Mouse (Mus musculus): ENCODE data around the gene Fcho1. TPM values are rescaled to one million over a fixed set of nuclear protein-coding genes. Genes with fewer than 3 reads are reported as not detected.
A peak's percentile ranks its signal among the peaks of the same experiment; 100 is the strongest.
"Not testable (repeated sequence)": the region's sequence is repeated elsewhere in the genome, so short reads cannot be mapped to it uniquely, and the experiment has no call there.

Gene Fcho1
- 6.1 and 7.0 TPM in 2 replicates for polyA plus RNA-seq (2015; fragmentation: Nextera tagmentation; extraction: Ambion mirVana)

GRCm38 (mm10) chr8:71725122-71725924, at the start of gene Fcho1:
Gene Fcho1, minus strand, starts transcription at chr8:71725716.
- no peak within 1 kb of the TSS for H3K27ac ChIP-seq (ENCODE audit: low read length)
- no peaks in the 10 kb centered on the region; the same call in 1 of the 2 replicates for H3K27me3 ChIP-seq (ENCODE audit: control insufficient read depth, insufficient read depth, low read length)
- H3K36me3 ChIP-seq (ENCODE audit: control insufficient read depth, insufficient read depth, low read length), result no peaks in the 10 kb centered on the region
- peak within 1 kb of the TSS; percentile 89 for H3K4me2 ChIP-seq (ENCODE audit: low read depth, low read length)
- peak within 1 kb of the TSS; percentile 63 for H3K4me3 ChIP-seq (replicated peaks; ENCODE audit: low read length)
- peaks cover 14% of the 10 kb centered on the region for H3K4me1 ChIP-seq (ENCODE audit: control insufficient read depth, insufficient read depth, low read length)
- peak; percentile 82 for ATAC-seq (ENCODE audit: insufficient read depth, low FRiP score)
- WGBS, result under 1% methylated on average over 54 of the region's 54 CpGs
- H3K9me3 ChIP-seq (replicated peaks; ENCODE audit: control insufficient read depth, low read length), result no peaks in the 10 kb centered on the region
- H3K9ac ChIP-seq (ENCODE audit: low read length), result peak within 1 kb of the TSS; percentile 74

DNA sequence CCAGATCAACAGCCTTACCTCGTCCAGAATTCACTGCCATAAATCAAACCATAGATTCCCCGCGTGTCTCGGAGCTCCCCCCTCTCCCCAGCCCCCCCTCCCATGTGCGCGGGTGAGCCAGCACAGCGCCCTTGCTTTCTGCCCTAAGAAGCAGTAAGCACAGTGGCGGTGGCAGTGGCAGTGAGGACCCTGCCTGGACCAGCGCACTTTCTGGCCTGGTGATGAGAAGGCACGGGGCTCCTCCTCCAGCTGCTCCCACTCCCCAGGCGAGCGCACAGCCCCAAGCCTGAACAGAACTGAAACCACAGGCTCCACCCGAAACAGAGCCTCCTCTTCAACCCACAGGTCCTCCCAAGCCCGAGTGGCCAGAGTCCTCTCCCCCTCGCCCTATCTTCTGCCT, 45.8 kb upstream of the Fcho1 start:
- Histone ChIP-seq H3K4me1 (ENCODE audit: control insufficient read depth, insufficient read depth, low read length) (no peaks in the 10 kb centered on the region), H3K27me3 (ENCODE audit: control insufficient read depth, insufficient read depth, low read length) (no peaks in the 10 kb centered on the region), H3K27ac (ENCODE audit: low read length) (no peak overlapping the region), H3K4me3 (replicated peaks; ENCODE audit: low read length) (no peak overlapping the region), H3K9me3 (replicated peaks; ENCODE audit: control insufficient read depth, low read length) (peaks cover 10% of the 10 kb centered on the region; the same call in 1 of the 2 replicates), H3K9ac (ENCODE audit: low read length) (no peak overlapping the region), H3K36me3 (ENCODE audit: control insufficient read depth, insufficient read depth, low read length) (no peaks in the 10 kb centered on the region), H3K4me2 (ENCODE audit: low read depth, low read length) (no peak overlapping the region)
- ATAC-seq (ENCODE audit: insufficient read depth, low FRiP score), result no peak
- 90% methylated on average over 15 of the region's 15 CpGs for WGBS

- H3K27me3 ChIP-seq (ENCODE audit: control insufficient read depth, insufficient read depth, low read length), result no peaks in the 10 kb centered on the region
- no peak for ATAC-seq (ENCODE audit: insufficient read depth, low FRiP score)
- no peak overlapping the region for H3K4me2 ChIP-seq (ENCODE audit: low read depth, low read length)
- no peaks in the 10 kb centered on the region for H3K9me3 ChIP-seq (replicated peaks; ENCODE audit: control insufficient read depth, low read length)
- H3K9ac ChIP-seq (ENCODE audit: low read length), result no peak overlapping the region
- no peaks in the 10 kb centered on the region for H3K4me1 ChIP-seq (ENCODE audit: control insufficient read depth, insufficient read depth, low read length)
- no peak overlapping the region for H3K4me3 ChIP-seq (replicated peaks; ENCODE audit: low read length)
- no peaks in the 10 kb centered on the region for H3K36me3 ChIP-seq (ENCODE audit: control insufficient read depth, insufficient read depth, low read length)
- H3K27ac ChIP-seq (ENCODE audit: low read length), result no peak overlapping the region
- WGBS, result 89% methylated on average over 3 of the region's 3 CpGs
These were observed 33.3 kb upstream of the Fcho1 start for GRCm38 (mm10) chr8:71758816-71759215.

- not testable (repeated sequence) for H3K27me3 ChIP-seq (ENCODE audit: control insufficient read depth, insufficient read depth, low read length); H3K4me3 ChIP-seq (replicated peaks; ENCODE audit: low read length); H3K9me3 ChIP-seq (replicated peaks; ENCODE audit: control insufficient read depth, low read length); H3K4me1 ChIP-seq (ENCODE audit: control insufficient read depth, insufficient read depth, low read length); H3K9ac ChIP-seq (ENCODE audit: low read length); H3K36me3 ChIP-seq (ENCODE audit: control insufficient read depth, insufficient read depth, low read length); H3K27ac ChIP-seq (ENCODE audit: low read length); ATAC-seq (ENCODE audit: insufficient read depth, low FRiP score); H3K4me2 ChIP-seq (ENCODE audit: low read depth, low read length)
- WGBS, result 51% methylated on average over 7 of the region's 7 CpGs
These were observed 27.5 kb upstream of the Fcho1 start for GRCm38 (mm10) chr8:71752881-71753552.

DNA sequence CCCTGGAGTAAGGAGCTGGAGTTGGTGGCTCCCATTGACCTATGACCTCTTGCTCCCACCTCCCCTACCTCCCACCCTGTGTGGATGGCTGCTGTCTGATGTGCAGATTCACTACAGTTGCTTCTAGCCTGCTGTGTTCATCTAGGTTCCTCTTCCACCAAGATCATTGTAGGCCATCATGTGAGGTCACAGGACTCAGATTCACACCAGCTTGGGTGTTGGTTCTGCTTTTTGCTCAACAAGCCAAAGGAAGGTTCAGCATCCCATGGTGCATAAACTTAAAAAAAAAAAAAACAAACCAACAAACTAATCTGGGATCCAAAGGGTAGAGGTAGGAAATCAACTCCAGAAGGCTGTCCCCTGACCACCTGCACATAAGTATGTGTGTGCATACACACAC, 26.7 kb upstream of the Fcho1 start:
- not testable (repeated sequence) for H3K4me3 ChIP-seq (replicated peaks; ENCODE audit: low read length); H3K27ac ChIP-seq (ENCODE audit: low read length); H3K9ac ChIP-seq (ENCODE audit: low read length); H3K27me3 ChIP-seq (ENCODE audit: control insufficient read depth, insufficient read depth, low read length); H3K9me3 ChIP-seq (replicated peaks; ENCODE audit: control insufficient read depth, low read length); H3K4me1 ChIP-seq (ENCODE audit: control insufficient read depth, insufficient read depth, low read length); H3K4me2 ChIP-seq (ENCODE audit: low read depth, low read length); H3K36me3 ChIP-seq (ENCODE audit: control insufficient read depth, insufficient read depth, low read length); ATAC-seq (ENCODE audit: insufficient read depth, low FRiP score)

DNA sequence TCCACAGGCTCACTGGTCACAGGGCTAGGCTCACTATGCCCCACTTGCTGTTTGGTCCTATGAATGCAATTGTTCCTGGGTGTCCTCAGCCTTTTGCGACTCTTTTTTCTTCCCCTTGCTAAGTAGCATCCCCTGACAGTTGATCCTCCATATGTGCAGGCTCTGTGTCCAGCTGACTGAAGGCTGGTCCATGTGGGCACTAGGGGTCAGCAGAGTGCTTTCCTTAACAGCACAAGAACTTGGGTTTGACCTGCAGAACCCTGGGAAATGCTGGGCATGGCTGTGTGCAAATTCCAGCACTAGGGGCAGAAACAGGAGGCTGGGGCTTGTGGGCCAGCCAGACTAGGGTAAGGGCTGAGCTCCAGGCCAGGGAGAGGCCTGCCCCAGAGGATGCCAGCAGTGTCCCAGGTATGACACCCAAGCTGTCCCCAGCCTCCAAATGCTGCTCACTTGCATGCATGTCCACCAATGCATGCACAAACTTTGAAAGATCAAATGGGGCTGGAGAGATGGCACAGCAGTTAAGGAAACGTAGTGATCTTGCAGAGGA, 25.9 kb upstream of the Fcho1 start:
- H3K9ac ChIP-seq (ENCODE audit: low read length); H3K4me1 ChIP-seq (ENCODE audit: control insufficient read depth, insufficient read depth, low read length); H3K36me3 ChIP-seq (ENCODE audit: control insufficient read depth, insufficient read depth, low read length); ATAC-seq (ENCODE audit: insufficient read depth, low FRiP score); H3K9me3 ChIP-seq (replicated peaks; ENCODE audit: control insufficient read depth, low read length); H3K4me2 ChIP-seq (ENCODE audit: low read depth, low read length); H3K27me3 ChIP-seq (ENCODE audit: control insufficient read depth, insufficient read depth, low read length); H3K27ac ChIP-seq (ENCODE audit: low read length); H3K4me3 ChIP-seq (replicated peaks; ENCODE audit: low read length): not testable (repeated sequence)
- WGBS, result 51% methylated on average over 2 of the region's 2 CpGs

- not testable (repeated sequence) for H3K27ac ChIP-seq (ENCODE audit: low read length); H3K9ac ChIP-seq (ENCODE audit: low read length); H3K4me3 ChIP-seq (replicated peaks; ENCODE audit: low read length); H3K4me2 ChIP-seq (ENCODE audit: low read depth, low read length); H3K27me3 ChIP-seq (ENCODE audit: control insufficient read depth, insufficient read depth, low read length); H3K36me3 ChIP-seq (ENCODE audit: control insufficient read depth, insufficient read depth, low read length); H3K9me3 ChIP-seq (replicated peaks; ENCODE audit: control insufficient read depth, low read length); ATAC-seq (ENCODE audit: insufficient read depth, low FRiP score); H3K4me1 ChIP-seq (ENCODE audit: control insufficient read depth, insufficient read depth, low read length)
- 89% methylated on average over 6 of the region's 6 CpGs for WGBS
These were observed 24.0 kb upstream of the Fcho1 start for GRCm38 (mm10) chr8:71749321-71750075.

DNA sequence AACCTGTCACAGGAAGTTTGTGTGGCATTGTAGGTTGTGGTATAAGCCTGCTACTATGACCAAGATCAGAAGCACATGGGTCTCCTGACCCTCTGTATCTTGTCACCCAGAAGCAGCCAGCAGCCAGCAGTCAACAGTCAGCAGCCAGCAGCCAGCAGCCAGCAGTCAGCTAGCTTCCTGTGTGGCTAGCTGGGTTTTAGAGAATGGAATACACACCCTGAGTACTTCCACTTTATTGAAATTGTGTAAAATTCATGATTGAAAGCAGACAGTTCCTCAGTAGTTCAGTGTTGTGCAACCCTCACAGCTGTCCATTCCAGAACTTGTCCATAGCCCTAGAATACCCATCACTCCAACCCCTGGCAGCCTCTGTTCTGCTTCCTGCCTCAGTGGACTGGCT, 21.6 kb upstream of the Fcho1 start:
- H3K36me3 ChIP-seq (ENCODE audit: control insufficient read depth, insufficient read depth, low read length); H3K27ac ChIP-seq (ENCODE audit: low read length); H3K4me1 ChIP-seq (ENCODE audit: control insufficient read depth, insufficient read depth, low read length); H3K9ac ChIP-seq (ENCODE audit: low read length); H3K4me2 ChIP-seq (ENCODE audit: low read depth, low read length); H3K9me3 ChIP-seq (replicated peaks; ENCODE audit: control insufficient read depth, low read length); H3K27me3 ChIP-seq (ENCODE audit: control insufficient read depth, insufficient read depth, low read length); ATAC-seq (ENCODE audit: insufficient read depth, low FRiP score); H3K4me3 ChIP-seq (replicated peaks; ENCODE audit: low read length): not testable (repeated sequence)

DNA sequence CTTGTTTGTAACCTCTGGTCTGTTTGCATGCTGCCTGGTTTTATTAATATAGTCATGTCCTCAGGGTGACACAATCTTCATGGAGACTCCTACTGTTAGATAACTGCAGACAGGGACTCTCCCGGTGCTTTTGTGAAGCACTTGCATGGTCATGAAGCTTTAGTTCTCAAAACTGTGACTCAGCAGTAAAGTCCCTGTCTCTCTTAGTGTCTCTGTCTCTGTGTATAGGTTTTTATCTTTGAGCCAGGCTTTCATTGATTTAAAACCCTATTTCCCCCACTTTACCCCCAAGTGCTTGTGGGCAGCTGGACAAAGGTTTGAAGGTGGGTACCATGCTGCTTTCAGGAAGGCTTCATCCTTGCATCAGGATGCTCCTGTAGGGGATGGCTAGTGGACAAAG, 19.8 kb upstream of the Fcho1 start:
- Histone ChIP-seq H3K9me3 (replicated peaks; ENCODE audit: control insufficient read depth, low read length) (no peaks in the 10 kb centered on the region), H3K36me3 (ENCODE audit: control insufficient read depth, insufficient read depth, low read length) (no peaks in the 10 kb centered on the region), H3K27me3 (ENCODE audit: control insufficient read depth, insufficient read depth, low read length) (no peaks in the 10 kb centered on the region; the same call in 1 of the 2 replicates), H3K27ac (ENCODE audit: low read length) (no peak overlapping the region), H3K9ac (ENCODE audit: low read length) (no peak overlapping the region), H3K4me2 (ENCODE audit: low read depth, low read length) (no peak overlapping the region), H3K4me1 (ENCODE audit: control insufficient read depth, insufficient read depth, low read length) (no peaks in the 10 kb centered on the region), H3K4me3 (replicated peaks; ENCODE audit: low read length) (no peak overlapping the region)
- WGBS, result 76% methylated on average over 1 of the region's 1 CpGs
- no peak for ATAC-seq (ENCODE audit: insufficient read depth, low FRiP score)
